Mouse (Mus musculus) cortical plate, adult 2 months (tissue): ENCODE data around the gene G430095P16Rik. TPM values are rescaled to one million over a fixed set of nuclear protein-coding genes. Genes with fewer than 3 reads are reported as not detected.

Source experiments
- H3K27ac ChIP-seq: fragments of 200-500 bp; 2 replicates; pipeline ENCODE4 v1.5.1; 2012; ENCODE audit warnings: low read length, control low read depth, inconsistent platforms; ENCODE audit not compliant: insufficient read depth
- H3K4me1 ChIP-seq: fragments of 200-500 bp; 2 replicates; pipeline ENCODE4 v1.6.1; 2011; ENCODE audit warnings: low read length; ENCODE audit not compliant: control insufficient read depth, insufficient read depth
- H3K4me3 ChIP-seq: fragments of 200-500 bp; 2 replicates; pipeline ENCODE4 v1.5.1; 2011; ENCODE audit warnings: mild to moderate bottlenecking, low read length, control low read depth; ENCODE audit not compliant: insufficient read depth
- CTCF ChIP-seq: fragments of 200-500 bp; IDR thresholded peaks from 2 replicates; pipeline ENCODE4 v1.5.1; 2011; ENCODE audit warnings: mild to moderate bottlenecking, control low read depth, low read length; ENCODE audit not compliant: insufficient read depth; ENCODE audit errors: extremely low read depth
- POLR2A ChIP-seq: fragments of 200-500 bp; IDR thresholded peaks from 2 replicates; pipeline ENCODE4 v1.6.1; 2011; ENCODE audit warnings: mild to moderate bottlenecking, low read length, control low read depth; ENCODE audit not compliant: insufficient read depth; ENCODE audit errors: extremely low read depth
- polyA plus RNA-seq: library from polyadenylated mRNA; depleted of rRNA; stranded (reverse); fragments of >200 nt; gene quantifications from 2 replicates; pipeline ENCODE4 v1.2.3, GENCODE M21; 2012

G430095P16Rik gene
- polyA plus RNA-seq, 1 experiment = 0.42 TPM

DNA sequence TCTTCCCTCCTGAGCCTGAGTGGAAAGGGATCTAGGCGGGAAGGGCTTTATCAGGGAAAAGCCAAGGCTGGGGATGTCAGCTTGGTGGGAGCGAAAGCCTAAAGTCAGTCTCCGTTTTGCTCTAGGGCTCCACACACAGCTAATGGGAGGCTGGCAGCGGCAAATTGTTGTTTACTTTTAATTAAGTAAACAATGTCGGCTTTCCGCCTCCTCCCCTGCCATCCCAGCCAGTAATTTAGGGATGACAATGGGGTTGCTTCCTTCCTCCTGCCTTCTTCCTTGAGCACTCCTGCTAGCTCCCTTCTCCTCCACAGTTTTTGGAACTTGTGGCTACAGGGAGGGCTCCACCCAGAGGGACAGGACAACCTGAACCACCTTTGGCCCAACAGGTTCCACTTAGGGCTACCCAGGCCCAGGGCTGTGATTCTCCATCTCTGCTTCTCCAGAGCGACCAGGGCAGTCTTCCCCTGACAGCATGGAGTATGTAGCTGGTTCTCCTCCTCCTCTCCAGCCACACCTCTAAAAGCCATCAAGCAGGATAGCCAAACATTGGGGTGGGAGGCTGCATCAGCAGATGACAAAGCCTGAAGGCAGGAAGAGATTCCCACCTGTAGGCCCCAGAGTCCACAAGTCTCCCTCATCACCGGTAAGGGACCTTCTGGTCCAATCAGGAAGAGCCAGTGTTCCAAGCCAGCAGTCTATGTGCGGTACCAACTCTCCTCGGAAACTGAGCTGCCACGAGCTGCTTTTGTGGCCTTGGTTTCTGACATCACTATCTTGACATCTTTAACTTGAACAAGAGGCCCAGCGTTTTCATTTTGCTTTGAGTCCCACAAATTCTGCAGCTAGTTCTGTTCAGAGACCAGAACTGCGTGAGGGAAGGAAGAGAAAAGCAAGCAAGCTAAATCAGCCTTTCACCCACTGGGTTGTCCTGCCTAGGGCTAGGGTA is 18.4 kb downstream of the G430095P16Rik start:
- TF ChIP-seq POLR2A (no peak), CTCF (no peak)
- Histone ChIP-seq H3K4me3 (no peak overlapping the region), H3K4me1 (peaks cover 32% of the 10 kb centered on the region), H3K27ac (peak overlapping the region; percentile 30; the same call in 1 of the 2 replicates)

DNA sequence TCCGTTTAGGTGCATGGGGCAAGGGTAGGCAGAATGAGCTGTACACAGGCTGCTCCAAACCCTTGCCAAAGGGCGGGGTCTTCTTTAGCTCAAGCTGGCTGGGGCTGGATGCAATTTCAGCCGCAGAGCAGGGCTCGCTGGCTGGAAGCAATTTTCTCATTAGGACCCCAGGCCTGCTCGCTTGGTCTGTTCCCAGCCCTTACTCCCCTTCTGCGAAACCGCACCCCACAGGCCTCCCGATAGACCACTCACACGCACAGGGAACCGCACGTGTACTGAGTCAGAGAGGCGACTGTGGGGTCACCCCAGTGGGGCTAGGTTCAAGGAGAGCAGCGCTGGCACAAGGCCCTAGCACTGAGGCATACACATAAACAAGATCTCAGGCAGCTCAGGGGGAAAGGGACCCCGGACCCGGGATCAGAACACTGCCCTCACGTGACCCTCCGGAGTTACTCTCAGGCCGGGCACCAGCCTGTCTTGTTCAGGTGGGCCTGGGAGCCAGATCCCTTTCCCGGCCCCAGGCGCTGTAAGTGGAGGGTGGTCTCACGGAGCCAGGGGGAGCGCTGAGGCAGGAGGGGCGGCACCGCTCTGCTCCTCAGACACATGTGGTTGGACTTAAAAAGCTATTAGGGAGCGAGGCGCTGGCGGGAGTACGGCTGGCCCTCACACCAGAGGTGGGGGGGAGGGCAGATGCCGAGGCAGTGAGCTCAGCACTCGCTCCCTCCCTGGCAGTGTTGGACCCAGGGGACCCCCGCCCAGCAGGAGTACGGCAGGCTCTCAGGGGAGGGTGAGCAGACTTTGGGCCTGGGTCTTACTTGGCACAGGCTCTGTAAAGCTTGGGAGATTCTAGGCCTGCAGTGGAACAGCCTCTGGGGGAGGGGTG is 19.6 kb downstream of the G430095P16Rik start:
- H3K4me1 ChIP-seq = peaks cover 39% of the 10 kb centered on the region

DNA sequence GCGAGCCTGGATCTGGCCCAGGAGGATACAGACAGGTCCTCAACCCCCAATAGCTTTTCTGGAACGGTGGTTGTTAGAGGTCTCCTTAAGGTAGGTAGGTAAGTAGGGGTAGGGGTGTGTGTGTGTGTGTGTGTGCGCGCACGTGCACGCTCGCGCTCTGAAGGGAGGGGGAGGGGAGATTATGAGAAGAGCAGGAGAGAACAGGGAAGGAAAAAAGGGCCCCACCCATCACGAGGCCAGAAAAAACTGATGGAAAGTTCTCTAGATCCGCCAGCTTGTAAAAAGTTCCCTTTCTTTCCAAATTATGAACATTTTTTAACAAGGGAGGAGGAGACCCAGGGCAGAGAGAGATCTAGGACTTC is 20.2 kb downstream of the G430095P16Rik start:
- no peak for TF ChIP-seq CTCF
- TF ChIP-seq POLR2A = no peak
- Histone ChIP-seq H3K4me1 (peaks cover 37% of the 10 kb centered on the region), H3K27ac (no peak overlapping the region), H3K4me3 (no peak overlapping the region)

More for the DNA sequence above, 19.6 kb downstream of the G430095P16Rik start:
- Histone ChIP-seq H3K4me3 (no peak overlapping the region), H3K27ac (peak overlapping the region; percentile 30; the same call in 1 of the 2 replicates)
- TF ChIP-seq POLR2A = no peak
- no peak for TF ChIP-seq CTCF

DNA sequence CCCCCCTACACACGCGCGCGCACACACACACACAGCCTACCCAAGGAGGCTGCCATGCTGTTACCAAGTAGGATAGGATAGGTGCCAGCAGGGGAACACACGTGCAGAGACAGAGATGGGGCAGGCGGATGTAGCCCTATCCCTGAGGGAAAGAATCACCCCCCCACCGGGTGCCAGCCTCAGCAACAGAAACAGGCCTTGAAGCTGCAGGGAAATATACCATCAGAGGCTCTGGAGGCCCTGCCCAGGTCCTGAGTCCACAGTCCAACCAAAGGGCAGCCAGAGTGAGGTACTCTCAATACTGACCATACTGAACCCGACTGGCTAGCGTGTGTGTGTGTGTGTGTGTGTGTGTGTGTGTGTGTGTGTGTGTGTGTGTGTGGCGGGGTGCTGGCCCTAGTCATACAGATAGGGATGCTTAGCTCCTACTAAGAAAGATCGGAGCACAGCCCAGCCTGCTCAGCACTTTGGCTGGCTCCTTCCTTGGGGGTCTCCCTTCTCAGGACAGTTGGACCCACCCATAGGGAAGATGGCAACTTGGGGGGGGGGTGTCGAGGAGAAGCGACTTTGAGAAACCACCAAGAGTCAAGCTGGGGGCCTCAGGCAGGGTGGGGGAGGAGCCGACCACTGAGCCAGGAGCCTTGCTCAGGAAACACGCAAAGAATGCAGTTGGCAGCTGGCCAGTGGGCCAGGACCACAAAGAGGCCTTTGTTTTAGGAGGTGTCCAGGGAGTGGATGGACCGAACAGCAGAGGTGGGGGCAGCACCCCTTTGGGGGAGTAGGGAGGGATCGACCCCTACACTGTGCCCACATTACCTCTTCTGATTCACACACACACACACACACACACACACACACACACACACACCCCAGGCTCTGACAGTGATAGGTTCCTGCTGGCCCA is 21.0 kb downstream of the G430095P16Rik start:
- TF ChIP-seq POLR2A = no peak
- TF ChIP-seq CTCF = no peak
- H3K27ac ChIP-seq = no peak overlapping the region; the same call in 1 of the 2 replicates
- no peak overlapping the region for H3K4me3 ChIP-seq
- H3K4me1 ChIP-seq = peaks cover 33% of the 10 kb centered on the region

DNA sequence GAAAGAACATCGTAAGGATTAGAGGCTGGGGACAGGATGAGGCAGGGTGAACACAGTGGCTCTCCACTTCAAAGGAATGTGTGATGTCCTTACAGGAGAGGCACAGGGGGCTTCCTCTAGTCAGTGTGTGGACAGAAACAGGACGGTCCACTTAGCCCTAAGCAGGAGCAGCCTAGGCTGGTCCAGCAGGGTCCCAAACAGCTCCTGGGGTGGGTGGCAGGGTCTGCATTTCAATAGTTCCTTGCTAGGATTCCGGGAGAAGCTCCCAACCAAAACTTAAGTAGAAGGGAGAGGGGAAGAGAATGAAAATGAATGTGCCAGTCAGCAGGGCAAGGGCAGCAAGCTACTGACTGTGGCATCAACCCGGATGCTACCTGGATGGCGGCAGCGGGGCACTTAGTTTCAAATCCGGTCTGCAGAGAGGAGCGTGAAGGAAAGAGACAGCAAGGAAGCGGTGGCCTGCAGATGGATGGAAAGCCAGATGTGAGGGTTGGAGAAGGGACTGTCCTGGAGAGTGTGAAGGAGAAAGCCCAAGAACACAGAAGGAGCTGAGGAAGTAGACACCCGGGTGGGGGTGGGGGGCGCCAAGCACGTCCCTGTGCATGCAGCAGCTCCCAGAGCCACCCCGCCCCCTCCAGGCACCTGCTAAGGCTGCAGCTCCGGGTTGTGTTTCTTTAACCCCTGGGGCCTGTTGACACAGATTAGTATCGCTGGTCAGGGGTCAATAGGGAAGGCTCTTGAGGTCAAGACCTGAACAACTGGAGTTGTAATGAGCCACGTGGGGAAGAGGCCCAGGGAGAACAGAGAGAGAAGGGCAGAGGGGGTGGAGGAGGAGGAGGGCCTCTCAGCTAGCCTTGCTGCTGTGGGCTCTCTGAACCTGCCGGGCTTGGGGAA is 22.5 kb downstream of the G430095P16Rik start:
- Histone ChIP-seq H3K4me3 (no peak overlapping the region), H3K27ac (no peak overlapping the region), H3K4me1 (peaks cover 35% of the 10 kb centered on the region)
- TF ChIP-seq CTCF = no peak
- no peak for TF ChIP-seq POLR2A

DNA sequence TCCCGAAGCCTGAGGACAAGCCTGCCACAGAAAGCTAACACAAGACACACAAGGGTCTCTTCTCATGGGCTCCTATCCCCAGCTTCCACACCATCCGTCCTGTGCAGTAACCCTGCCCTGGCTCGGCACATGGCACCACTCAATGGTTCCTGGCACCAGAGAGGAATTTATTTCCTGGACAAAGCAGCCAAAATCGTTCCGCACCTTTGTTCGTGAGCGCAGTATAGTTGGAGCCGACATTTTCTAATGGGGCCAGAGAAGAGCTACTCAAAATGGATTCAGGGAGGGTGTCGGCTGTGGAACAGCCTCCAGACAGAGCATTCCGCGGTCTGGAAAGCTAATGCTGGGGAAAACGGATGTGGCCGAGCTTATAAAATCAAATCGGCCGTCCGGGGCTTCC is 26.7 kb downstream of the G430095P16Rik start:
- no peak overlapping the region for H3K4me3 ChIP-seq
- TF ChIP-seq CTCF (no peak), POLR2A (no peak)
- H3K4me1 ChIP-seq = peaks cover 27% of the 10 kb centered on the region
- H3K27ac ChIP-seq = peak overlapping the region; percentile 17

DNA sequence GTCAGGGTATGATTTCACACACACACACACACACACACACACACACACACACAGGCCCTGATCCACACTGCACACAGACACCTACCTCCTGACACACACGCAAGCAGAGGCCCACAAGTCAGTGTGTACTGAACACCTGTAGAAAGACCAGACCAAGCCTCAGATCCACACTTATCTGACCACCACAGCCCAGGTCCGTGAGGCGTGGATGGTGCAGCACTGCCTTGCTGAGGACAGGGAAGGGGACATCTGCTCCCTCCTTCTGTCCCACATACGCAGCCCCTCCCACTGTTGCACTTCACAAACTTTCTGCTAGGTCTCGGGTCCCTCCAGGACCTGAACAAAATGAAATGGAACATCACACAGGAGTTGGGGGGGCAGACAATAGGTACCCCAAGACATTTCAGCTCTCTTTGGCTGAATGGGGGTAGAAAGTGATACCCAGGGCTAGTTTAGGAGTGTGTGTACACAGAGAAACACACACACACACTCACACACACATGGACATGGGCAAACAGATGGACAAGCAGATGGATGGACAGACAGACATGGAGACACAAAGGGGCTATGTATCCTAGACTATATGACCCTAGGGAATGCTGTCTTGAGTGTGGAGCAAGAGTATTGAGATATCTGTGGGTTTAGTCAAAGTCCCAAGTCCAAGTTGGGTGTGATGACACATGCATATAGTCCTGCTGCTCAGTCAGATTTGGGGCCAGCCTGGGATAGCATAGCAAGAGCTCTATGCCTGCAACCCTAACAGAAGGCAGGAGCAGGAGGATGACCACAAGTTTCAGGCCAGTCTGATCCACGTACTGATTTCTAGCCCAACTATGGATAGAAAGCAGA is 30.2 kb downstream of the G430095P16Rik start:
- Histone ChIP-seq H3K27ac (no peak overlapping the region), H3K4me3 (no peak overlapping the region), H3K4me1 (peaks cover 9% of the 10 kb centered on the region)
- TF ChIP-seq CTCF = no peak
- TF ChIP-seq POLR2A = no peak

DNA sequence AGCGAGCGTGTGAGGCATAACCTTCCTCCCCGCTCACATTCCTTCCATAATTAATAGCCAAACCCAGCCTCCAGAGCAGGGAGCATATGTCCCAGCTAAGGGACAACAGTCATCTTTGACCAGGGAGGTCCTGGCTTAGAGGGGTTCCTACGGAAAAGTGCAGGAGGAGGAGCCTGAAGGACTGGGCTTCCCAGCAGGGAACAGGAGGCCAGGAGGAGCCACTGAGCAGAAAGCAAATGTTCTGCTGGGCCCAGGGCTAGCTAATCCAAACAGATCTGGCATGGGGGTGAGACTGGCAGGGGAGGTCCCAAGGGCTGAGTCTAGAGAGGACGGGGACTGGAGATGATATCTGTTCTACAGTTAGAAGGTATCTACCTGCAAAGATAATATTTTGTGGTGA is 34.7 kb downstream of the G430095P16Rik start:
- Histone ChIP-seq H3K4me1 (peaks cover 22% of the 10 kb centered on the region), H3K27ac (no peak overlapping the region), H3K4me3 (no peak overlapping the region)
- no peak for TF ChIP-seq POLR2A
- no peak for TF ChIP-seq CTCF
